In genomic region chr9:14400392-14400791, GRCm38 (mm10) we compare ENCODE assay signal across 25 mouse cellular contexts. TPM values are rescaled to one million over a fixed set of nuclear protein-coding genes. Genes with fewer than 3 reads are reported as not detected.
DNase-seq lines count a peak whose midpoint lies in the region; ATAC-seq lines count a peak whose summit lies in the region.
"Had no signal": no experiment of that assay in that cellular context is flagged by ENCODE, and none has a peak within 500 bp of the region (broad histone marks: within the 10 kb centered on the region; RNA-seq: fewer than 3 reads in every experiment).

No protein-coding gene starts in this region.

- no peak overlapping the region for H3K27ac ChIP-seq in heart, embryonic 11.5 days (ENCODE audit: low read depth, low read length)
- H3K27ac ChIP-seq in liver, embryonic 13.5 days: no peak overlapping the region
- no peak overlapping the region for H3K27ac ChIP-seq in liver, embryonic 11.5 days (ENCODE audit: low read depth, low read length)
- H3K27ac ChIP-seq: embryonic facial prominence, embryonic 12.5 days; embryonic facial prominence, embryonic 15.5 days; gastrocnemius, adult 2 months; heart, embryonic 13.5 days; hindbrain, embryonic 14.5 days; hindbrain, postnatal 0 days had no signal

- no peak for ATAC-seq in heart, embryonic 11.5 days (replicated peaks; ENCODE audit: insufficient number of reproducible peaks, low FRiP score, low TSS enrichment)
- peak; percentile 49 for ATAC-seq in liver, embryonic 13.5 days (ENCODE audit: low read depth)
- ATAC-seq in liver, embryonic 11.5 days (replicated peaks; ENCODE audit: low FRiP score): no peak
- peak; percentile 71 for ATAC-seq in megakaryocyte progenitor cell, adult 5-6 weeks (replicated peaks; ENCODE audit: poor library complexity)
- ATAC-seq: forebrain, embryonic 14.5 days; forebrain, postnatal 0 days; hindbrain, postnatal 0 days; Patski had no signal

- H3K36me3 ChIP-seq in heart, embryonic 11.5 days (ENCODE audit: control insufficient read depth, insufficient read depth, low read length): no peaks in the 10 kb centered on the region
- H3K36me3 ChIP-seq in liver, embryonic 13.5 days: no peaks in the 10 kb centered on the region
- H3K36me3 ChIP-seq in liver, embryonic 11.5 days (ENCODE audit: control insufficient read depth, insufficient read depth, low read length): no peaks in the 10 kb centered on the region
- H3K36me3 ChIP-seq: embryonic facial prominence, embryonic 12.5 days; embryonic facial prominence, embryonic 15.5 days; heart, embryonic 13.5 days had no signal

- no peak overlapping the region for H3K4me3 ChIP-seq in heart, embryonic 11.5 days (ENCODE audit: low read depth, low read length)
- H3K4me3 ChIP-seq in liver, embryonic 13.5 days (replicated peaks): no peak overlapping the region
- H3K4me3 ChIP-seq in liver, embryonic 11.5 days (ENCODE audit: low read depth, low read length): no peak overlapping the region
- H3K4me3 ChIP-seq: embryonic facial prominence, embryonic 12.5 days; embryonic facial prominence, embryonic 15.5 days; gastrocnemius, adult 2 months; heart, embryonic 13.5 days had no signal

- no peak overlapping the region for H3K9ac ChIP-seq in heart, embryonic 11.5 days (ENCODE audit: low read depth, low read length)
- no peak overlapping the region for H3K9ac ChIP-seq in liver, embryonic 13.5 days
- H3K9ac ChIP-seq in liver, embryonic 11.5 days (ENCODE audit: low read depth, low read length): no peak overlapping the region
- H3K9ac ChIP-seq: embryonic facial prominence, embryonic 12.5 days; embryonic facial prominence, embryonic 15.5 days; forebrain, postnatal 0 days; heart, embryonic 13.5 days; hindbrain, embryonic 14.5 days had no signal

- H3K27me3 ChIP-seq in heart, embryonic 11.5 days (ENCODE audit: control insufficient read depth, insufficient read depth, low read length): no peaks in the 10 kb centered on the region
- H3K27me3 ChIP-seq in liver, embryonic 13.5 days: no peaks in the 10 kb centered on the region
- H3K27me3 ChIP-seq in liver, embryonic 11.5 days (replicated peaks; ENCODE audit: control insufficient read depth, insufficient read depth, low read length): no peaks in the 10 kb centered on the region
- H3K27me3 ChIP-seq: embryonic facial prominence, embryonic 12.5 days; embryonic facial prominence, embryonic 15.5 days; heart, embryonic 13.5 days; Patski had no signal

- H3K9me3 ChIP-seq in heart, embryonic 11.5 days (replicated peaks; ENCODE audit: control insufficient read depth, low read length): no peaks in the 10 kb centered on the region
- no peaks in the 10 kb centered on the region for H3K9me3 ChIP-seq in liver, embryonic 13.5 days (replicated peaks)
- H3K9me3 ChIP-seq in liver, embryonic 11.5 days (ENCODE audit: control insufficient read depth, low read length): no peaks in the 10 kb centered on the region
- H3K9me3 ChIP-seq: embryonic facial prominence, embryonic 12.5 days; embryonic facial prominence, embryonic 15.5 days; heart, embryonic 13.5 days had no signal

- peak; percentile 51 for DNase-seq in heart, adult 11 months
- DNase-seq in liver, embryonic 13.5 days: no peak
- no peak for DNase-seq in liver, embryonic 11.5 days (ENCODE audit: low spot score)
- no peak for DNase-seq in cerebellum, adult 18-20 months
- no peak for DNase-seq in lung, postnatal 14 days
- DNase-seq: adrenal gland, postnatal 10 days; cerebellum, adult 11 months; cerebellum, adult 8-10 months; cerebellum, postnatal 10 days; cerebellum, postnatal 36 days; forebrain, postnatal 0 days; gastrocnemius, adult 2 months; gastrocnemius, postnatal 14 days; heart, adult 18-20 months; heart, postnatal 14 days; heart, postnatal 4 days had no signal

- 88% methylated on average over 5 of the region's 5 CpGs for WGBS in heart, embryonic 11.5 days (ENCODE audit: insufficient replicate concordance)
- 48% methylated on average over 5 of the region's 5 CpGs for WGBS in liver, embryonic 13.5 days (ENCODE audit: insufficient replicate concordance)
- WGBS in liver, embryonic 11.5 days: 73% methylated on average over 5 of the region's 5 CpGs

- H3K4me2 ChIP-seq in heart, embryonic 11.5 days: no peak overlapping the region
- H3K4me2 ChIP-seq in liver, embryonic 13.5 days: no peak overlapping the region
- no peak overlapping the region for H3K4me2 ChIP-seq in liver, embryonic 11.5 days
- H3K4me2 ChIP-seq: embryonic facial prominence, embryonic 12.5 days; embryonic facial prominence, embryonic 15.5 days; heart, embryonic 13.5 days; hindbrain, embryonic 14.5 days had no signal

- no peaks in the 10 kb centered on the region for H3K4me1 ChIP-seq in heart, embryonic 11.5 days (ENCODE audit: control insufficient read depth, insufficient read depth, low read length)
- peaks cover 30% of the 10 kb centered on the region for H3K4me1 ChIP-seq in liver, embryonic 13.5 days (replicated peaks)
- H3K4me1 ChIP-seq in liver, embryonic 11.5 days (replicated peaks; ENCODE audit: control insufficient read depth, insufficient read depth, low read length): no peaks in the 10 kb centered on the region
- H3K4me1 ChIP-seq: embryonic facial prominence, embryonic 12.5 days; embryonic facial prominence, embryonic 15.5 days; heart, embryonic 13.5 days had no signal

RNA-seq across cellular contexts. Expression of gene Endod1, which starts 19.1 kb away (rescaled TPM):
- 11.5 and 12.9 TPM in 2 replicates for polyA plus RNA-seq in heart, embryonic 11.5 days (2014; fragmentation: Nextera tagmentation; extraction: Ambion mirVana)
- polyA plus RNA-seq in liver, embryonic 13.5 days (2015; fragmentation: Nextera tagmentation; extraction: Ambion mirVana): 37.8 and 40.4 TPM in 2 replicates
- polyA plus RNA-seq in liver, embryonic 11.5 days (2014; fragmentation: Nextera tagmentation; extraction: Ambion mirVana): 19.4 and 20.3 TPM in 2 replicates
- total RNA-seq in megakaryocyte progenitor cell, adult 5-6 weeks (2015): 17.0 and 20.1 TPM in 2 replicates
- 19.1 and 21.4 TPM in 2 replicates for total RNA-seq in megakaryocyte progenitor cell, adult 5-6 weeks (2017)

Comparison
In these comparisons a context has a peak if more than half of its experiments do, and no peak if none do; other contexts are left out.
1. ATAC-seq: peak in liver, embryonic 13.5 days (single experiment) and megakaryocyte progenitor cell, adult 5-6 weeks (single experiment); none in heart, embryonic 11.5 days (single experiment) and liver, embryonic 11.5 days (single experiment).